Mouse (Mus musculus) c-Kit-positive CD71-positive TER-119-negative erythroid progenitor cells, embryonic 14.5 days (primary cell): ENCODE data around the gene Pex12.
"Not testable (repeated sequence)": the region's sequence is repeated elsewhere in the genome, so short reads cannot be mapped to it uniquely, and the experiment has no call there.

Experiments used
- DNase-seq: peaks from one replicate; pipeline ENCODE4 v3.0.0-alpha.2; 2013; ENCODE audit warnings: low read depth

The Pex12 gene

DNA sequence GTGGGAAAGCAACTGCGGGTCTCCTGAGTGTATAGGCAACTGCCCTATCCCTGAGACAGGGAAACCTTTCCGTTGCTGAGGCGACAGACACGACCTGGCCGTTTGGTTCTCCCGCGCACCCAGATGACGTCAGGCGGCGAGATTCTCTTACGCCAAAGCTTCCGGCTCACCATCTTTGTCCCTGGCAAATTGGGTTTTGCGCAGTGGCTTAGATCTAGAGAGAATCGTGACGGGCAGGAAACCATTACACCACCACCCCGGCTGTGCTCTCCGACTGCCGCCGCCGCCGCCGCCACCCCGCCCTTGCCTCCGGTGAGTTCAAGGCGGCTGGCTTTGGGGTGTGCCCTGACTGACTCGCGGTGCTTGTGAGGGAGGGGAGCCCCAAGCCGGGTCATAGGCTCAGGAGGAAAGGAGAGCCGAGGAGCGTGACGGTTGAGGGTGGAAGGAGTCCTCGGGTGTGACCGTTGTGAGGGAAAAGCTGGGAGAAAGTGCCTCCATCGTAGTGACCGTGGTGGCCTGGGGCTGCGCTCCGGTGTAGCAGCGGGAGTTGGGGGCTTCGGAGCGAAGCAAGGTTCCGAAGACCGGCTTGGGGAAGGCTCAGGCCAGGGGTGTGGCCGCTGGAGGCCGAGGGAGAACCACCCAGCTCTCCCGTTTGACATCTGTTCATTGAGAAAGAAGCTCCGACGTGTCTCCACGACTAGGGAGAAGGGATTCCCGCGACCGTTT is at the start of gene Pex12:
Gene Pex12, minus strand, starts transcription at position 61 of the 726 bp plus-strand sequence.
- peak; percentile 97 for DNase-seq

DNA sequence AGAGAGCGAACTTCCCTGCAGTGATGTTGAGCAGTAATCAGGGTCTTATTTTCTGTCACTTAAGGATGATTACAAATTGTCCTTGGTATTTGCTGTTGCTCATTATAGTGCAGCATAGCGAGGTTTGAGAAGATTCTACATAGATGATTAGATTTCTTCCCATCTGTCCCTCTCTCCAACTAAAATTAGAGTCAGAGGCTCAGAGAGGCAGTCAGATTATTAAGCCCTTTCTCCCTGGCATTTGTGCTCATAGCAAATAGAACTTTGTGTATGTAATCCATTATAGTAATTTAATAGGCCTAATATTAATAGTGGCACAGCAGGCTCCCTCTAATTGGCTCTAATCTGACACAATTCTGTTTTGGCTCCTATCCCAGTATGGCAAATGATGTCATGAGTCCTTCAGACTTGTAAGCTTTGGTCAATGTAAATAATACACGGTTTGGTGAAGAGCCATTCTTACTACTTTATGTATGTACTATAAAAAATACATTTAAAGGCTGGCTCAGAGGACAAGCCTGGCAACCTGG is 39.4 kb upstream of the Pex12 start:
- DNase-seq, result no peak

DNA sequence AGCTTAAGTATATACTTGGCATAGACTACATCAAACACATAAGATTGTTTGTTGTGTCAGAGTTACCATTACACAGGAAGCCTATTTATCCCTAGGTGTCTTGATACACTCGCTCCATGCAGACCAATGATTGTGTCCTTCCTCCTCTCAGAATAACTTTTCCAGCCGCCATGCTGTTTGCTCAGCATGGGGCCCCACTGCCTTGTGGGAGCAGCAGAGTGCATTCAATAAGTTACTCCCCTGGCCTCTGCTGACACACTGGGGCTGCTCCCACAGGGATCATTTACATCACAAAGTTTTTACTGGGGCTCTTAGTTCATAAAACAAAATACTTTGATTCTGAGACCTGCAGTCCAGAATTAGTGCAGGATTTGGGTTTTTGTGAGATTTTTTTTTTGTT is 37.3 kb upstream of the Pex12 start:
- no peak for DNase-seq

DNA sequence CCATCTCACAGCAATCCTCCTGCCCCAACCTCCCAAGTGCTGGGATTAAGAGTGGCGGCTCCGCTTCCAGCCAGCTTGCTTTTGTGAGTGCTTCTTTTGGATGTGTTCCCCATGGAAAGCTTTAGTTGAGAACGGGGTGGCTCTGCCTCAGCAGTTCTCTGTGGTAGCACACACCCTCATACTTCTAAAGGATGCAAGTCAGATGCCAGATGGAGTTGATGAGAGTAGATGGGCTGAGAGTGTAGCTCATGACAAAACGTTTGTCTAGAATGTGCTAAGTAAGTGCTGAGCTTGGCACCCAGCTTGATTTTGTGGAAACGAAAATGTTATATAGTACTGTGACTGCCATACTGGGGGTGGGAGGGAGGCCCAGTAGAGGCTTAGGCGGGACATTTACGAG is 33.4 kb upstream of the Pex12 start:
- no peak for DNase-seq

DNA sequence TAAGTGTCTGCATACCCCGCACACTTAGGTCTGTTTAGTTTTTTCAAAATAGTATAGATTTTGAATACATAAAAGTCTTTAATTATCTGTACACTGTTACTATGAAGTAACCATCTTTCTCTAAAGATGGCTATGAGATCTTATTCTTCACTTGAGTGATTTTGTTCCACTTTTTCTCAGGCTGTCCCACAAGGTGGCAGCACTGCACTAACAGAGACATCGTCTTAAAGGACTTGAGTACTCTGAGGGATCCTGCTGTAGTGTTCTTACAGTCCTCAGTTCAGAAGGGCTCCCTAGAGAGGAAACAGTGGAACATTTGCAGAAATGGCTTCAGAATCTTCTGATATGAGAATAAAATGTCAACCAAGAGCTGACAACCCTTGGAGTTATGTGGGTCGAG is 25.0 kb upstream of the Pex12 start:
- peak; percentile 60 for DNase-seq

DNA sequence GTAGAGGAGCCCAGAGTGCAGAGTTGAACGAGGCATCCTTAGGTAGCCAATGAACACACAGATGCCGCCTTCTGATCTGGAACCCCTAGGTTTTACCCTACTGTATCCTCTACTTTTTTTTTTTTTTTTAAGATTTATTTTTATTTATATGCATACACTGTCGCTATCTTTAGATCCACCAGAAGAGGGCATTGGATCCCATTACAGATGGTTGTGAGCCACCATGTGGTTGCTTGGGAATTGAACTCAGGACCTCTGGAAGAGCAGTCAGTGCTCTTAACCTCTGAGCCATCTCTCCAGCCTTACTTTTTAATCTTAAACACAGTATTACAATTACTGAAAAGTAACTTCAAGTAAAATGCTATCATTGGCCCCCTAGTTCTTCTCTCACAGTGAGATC is 24.3 kb upstream of the Pex12 start:
- DNase-seq, result not testable (repeated sequence)

DNA sequence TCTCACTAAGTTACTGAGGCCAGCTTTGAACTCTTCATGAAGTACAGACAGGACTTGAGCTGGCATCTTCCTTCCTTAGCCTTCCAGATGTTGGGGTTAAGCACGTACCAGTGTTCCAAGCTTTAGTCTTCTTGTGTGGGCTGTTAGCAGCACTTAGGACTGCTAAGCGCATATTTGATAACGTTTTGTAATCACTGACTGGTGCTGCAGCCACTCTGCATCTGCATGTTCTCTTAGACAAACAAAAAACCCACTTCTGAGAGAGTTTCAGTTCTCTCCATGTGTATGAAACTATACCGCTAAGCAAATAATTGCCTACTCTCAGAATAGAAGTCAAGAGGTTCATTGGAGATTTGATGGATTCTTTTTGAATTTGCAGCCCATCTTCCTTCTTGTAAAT is 16.7 kb upstream of the Pex12 start:
- no peak for DNase-seq

DNA sequence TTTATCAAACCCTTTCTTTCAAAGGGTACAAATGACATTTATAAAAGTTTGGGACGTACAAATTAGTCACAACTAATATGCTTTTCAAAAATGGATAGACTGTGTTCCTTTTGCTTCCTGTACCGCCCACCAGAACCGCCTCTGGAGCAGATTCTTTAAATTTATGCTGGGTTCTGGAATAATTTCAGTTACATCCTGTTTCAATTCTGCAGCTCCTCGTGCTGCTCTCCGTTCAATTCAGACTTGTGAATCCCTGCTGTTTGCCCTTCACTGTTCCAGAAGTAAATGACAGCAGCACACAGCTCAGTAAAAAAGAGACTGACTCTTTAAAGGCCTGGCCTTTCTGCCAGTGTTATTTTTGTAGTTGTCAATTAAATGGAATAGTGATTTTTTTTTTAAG is 10.1 kb upstream of the Pex12 start:
- no peak for DNase-seq

DNA sequence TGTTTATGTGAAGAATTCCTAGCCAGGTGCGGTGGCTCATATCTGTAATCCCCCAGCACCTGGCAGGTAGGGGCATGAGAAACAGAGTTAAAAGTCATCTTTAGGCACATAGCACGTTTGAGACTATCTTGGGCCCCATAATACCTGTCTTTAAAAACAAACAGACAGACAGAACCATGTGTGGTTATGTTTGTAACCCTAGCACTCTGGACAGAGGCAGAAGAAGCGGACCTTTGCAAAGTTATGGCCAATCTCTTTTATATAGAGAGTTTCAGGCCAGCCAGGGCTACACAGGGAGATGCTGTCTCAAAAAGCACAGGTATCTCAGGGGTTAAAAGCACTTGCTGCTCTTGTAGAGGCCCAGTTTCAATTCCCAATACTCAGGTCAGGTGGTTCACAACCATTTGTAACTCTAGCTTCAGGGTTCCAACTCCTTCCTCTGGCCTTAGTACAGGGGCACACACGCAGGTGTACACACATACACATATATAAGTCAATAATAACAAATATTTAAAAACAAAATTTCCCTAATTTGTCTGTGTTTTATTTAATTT is 4.4 kb upstream of the Pex12 start:
- no peak for DNase-seq

DNA sequence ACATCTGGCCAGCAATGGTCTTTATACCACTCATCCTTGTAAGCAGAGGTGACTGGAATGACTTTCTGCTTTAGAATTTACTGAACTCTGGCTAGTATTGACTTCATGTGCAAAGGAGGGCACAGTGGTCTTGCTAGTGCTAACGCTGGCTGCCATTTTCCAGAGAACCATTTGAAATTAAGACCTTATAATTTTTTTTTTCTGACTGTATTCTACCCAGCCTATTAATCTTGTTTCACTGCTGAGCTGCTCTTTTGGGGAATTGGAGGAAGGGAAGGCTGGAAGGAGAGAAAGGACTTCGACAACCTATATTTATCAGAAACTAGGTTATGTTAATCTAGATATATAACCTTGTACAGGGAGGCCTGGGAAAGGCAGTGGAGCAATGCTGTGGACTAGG is 2.1 kb upstream of the Pex12 start:
- no peak for DNase-seq

DNA sequence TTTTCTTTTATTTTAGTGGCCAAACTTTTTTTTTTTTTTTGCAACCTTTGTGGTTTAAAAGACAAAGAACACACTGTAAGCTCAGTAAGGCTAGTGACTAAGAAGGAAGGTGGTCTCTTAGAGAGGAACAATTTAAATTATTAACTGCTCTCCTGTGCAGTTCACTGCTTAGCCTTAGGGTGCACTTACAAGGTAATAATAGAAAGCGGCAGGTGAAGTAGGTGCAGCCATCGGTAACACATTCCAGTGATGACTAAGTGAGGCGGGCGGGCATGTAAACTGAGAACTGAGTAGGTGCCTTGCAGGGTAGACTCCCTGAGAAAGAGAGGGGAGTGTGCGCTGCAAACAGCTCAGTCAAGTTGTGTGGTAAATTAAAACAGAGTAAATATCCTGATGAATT is 1.4 kb upstream of the Pex12 start:
- DNase-seq, result no peak

DNA sequence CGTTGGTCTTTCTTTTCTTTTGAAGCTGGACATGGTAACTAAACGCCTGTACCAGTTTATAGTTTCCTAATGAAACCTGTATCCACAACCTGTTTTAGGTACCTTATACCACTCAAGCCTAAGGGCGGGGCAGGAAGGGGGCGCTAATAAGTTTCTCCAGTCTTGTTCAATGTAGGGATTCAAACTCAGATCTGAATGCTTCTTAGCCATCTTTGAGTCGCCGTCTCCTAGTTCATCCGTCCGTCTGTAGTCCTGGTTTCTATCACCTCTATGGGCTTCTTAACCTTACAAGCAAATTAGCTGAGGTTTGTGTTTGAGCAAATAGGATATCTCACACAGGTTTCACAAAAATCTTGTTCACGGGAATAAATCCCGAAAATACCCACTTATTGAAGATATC is 262 bp downstream of the Pex12 start:
- no peak for DNase-seq

DNA sequence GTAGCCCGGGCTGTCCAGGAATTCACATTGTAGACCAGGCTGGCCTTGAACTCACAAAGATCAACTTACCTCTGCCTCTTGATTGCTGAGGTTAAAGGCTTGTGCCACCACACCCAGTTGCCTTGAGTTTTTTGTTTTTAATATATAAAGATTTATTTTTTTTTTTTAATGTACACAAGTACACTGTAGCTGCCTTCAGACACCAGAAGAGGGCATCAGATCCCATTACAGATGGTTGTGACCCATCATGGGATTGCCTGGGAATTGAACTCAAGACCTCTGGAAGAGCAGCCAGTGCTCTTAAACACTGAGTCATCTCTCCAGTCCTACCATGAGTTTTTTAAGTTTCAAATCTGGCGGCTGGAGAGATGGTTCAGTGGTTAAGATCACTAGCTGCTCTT is 955 bp downstream of the Pex12 start:
- no peak for DNase-seq

DNA sequence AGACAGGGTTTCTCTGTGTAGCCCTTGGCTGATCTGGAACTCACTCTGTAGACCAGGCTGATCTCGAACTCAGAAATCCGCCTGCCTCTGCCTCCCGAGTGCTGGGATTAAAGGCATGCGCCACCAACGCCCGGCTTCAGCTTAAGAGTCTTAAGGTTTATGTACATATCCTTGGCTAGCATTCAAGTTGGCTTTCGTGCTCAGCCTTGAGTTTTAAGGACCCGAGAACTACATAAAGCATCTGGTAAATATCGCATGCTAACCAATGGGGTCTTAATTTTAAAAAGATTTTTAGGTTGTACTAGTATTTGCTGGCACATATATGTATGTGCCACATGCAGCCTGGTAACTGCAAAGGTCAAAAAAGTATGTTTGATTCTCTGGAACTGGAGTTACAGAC is 2.7 kb downstream of the Pex12 start:
- no peak for DNase-seq

DNA sequence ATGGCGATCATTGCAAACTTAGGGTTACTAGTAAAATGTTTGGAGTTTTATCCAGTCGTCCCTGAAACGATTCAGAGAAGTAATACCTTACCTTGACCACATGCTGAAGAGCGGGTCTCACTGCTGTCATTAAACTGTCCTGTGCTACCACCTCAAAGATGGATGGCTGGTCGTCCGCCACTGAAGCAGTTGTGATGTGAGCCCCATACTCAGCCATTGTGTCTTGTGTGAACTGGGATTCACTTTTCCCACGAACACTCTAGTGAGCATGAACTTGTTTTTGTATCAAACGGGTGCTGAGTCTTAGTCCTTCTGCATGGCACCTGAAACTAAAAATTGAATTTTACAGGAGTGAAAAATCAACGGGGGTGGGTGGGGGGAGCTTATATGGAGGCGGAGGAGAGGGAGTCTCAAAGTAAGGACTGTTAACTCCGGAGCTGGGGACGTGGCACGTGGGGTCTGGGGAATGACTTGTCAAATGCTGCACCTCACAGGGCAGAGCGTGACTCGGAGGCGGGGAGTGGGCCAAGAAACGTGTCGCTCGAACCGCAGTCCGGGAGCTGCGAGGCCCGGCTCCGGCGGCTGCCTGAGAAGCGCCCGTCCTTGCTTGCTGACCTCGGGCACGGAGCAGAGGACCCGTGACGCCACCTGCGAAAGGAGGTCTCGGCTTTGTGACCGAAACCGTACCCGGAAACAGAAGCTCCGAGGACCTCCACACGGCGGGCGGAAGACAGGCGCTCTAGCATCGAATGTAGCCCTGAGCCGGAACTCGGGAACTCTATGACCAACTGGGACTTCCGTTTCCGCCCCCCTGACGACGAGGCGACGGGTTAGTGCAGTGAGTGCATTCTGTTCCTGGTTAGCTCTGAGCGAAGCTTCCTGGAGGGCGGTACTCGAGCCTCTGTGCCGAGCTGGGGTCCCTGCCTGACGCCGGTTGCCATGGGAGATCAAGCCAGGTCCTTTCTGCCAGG is 3.9 kb downstream of the Pex12 start, which contains the start of gene Ap2b1:
Gene Ap2b1, plus strand, starts transcription at position 800 of the 971 bp plus-strand sequence.
- peak; percentile 89 for DNase-seq

DNA sequence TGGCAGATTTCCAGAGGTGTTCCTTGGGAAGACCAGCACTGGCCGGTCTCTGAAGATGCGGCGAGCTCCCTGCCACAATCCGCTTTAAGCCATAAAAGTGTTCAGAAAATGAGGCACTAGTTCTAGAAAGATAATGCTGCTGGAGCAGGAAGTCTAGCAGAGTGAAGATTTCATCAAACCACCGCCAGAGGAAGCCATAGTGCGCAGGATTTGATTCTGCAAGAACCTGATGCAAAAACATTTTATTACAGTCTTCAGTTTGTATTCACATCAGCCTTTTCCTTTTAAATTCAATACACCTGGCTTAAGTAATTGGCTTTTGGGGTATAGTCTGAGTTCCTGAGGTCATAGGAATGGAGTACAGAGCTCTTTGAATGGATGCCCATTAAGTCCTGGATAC is 4.6 kb downstream of the Pex12 start:
- peak; percentile 46 for DNase-seq

DNA sequence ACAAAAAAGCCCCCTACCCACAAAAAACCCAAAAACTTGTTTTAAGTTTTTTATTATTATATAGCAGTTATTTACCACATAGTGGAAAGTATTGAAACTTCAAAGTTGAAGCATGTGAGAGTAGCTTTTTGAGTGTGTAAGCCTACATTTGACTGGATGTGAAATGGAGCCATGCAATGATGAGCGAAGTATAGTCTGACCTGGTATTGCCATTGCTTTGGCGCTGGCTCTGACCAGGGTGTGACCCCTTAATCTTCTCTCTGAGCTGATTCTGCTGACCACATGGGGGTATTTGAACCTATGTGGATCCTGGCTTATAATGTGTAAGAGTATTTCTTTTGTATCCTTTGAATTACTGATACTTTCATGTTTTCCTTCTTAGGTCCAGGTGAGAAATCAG is 8.3 kb downstream of the Pex12 start:
- no peak for DNase-seq

DNA sequence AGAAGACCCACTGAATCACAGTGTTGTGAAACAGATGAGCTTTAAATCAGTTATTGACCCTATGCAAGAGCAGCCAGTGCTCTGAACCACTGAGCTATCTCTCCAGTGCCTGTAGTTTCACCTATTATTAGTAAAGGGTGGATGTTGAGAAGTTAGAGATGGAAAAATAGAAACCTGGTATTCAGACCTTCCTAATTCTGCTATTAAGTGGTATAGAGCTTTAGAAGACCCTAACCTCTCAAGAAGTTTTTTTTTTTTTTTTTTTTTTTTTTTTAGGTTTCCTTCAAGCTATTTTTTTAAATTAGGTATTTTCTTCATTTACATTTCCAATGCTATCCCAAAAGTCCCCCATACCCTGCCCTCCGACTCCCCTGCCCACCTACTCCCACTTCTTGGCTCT is 9.2 kb downstream of the Pex12 start:
- no peak for DNase-seq

DNA sequence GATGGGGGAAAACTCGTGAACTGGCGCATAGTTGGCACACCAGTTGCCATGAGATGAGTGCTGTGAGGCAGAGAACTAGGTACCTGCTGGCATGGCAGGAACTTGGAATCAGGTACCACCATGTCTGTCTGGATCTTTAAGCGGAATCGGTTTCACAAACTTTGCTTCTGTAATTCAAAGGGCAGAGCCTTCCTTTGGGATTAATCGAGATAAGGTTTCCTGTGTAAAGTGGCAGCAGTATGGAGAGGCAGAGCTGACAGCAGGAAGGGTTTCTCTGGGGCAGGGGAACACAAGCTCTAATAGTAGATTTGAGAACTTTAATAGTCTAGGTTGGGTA is 10.2 kb downstream of the Pex12 start:
- no peak for DNase-seq

DNA sequence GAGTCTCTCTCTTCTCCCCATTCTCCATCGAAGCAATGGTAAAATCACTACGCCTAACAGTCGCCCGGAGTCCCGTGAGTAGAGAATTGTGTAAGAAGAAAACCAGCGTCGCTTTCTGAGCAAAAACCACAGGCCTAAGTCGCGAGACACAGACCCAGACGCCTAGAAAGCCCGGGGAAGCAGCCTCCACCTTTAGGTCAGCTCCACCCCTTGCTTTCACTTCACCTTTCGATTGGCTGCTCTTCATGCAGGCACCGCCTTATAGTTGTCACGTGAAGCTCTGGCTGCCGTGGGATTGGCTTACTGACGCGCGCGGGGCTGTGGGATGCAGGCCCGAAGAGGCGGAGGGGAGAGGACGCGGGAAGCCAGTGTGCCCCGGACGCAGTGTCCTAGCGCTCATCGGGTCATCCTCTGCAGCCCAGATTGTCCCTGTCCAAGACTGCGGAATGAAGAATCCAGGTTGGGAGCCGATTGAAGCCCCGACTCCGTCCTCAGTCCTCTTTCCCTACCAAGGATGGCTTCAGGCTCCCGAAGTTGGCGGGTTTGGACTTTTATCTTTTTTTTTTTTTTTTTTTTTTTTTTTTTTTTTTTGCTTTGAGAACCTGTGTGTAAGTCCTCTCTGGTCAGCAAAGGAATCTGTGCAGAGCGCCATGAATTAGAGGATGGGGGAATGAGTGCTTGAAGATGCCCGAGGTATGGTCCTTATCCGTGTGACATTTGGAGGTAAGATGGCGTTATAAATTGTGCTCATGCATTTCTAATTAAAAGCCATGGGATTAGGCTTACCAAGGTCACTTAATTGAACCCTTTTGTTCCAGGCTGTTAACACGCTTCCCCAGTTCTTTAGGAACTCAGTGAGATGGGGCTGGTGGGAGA is 10.8 kb downstream of the Pex12 start:
- peak; percentile 94 for DNase-seq

DNA sequence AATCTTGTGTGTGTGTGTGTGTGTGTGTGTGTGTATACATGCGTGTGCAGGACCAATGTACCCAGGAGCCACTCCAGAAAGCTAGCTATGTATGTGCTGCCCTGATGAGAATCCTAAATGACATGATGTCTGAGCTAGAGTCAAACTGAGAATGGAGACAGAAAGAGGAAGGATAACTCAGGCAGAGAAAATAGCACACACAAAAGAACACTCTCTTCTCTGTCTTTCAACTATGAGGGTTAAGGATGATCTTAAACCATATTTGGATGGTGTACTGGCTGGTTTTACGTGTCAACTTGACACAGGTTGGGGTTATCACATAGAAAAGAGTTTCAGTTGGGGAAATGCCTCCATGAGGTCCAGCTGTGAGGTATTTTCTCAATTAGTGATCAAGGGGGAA is 12.8 kb downstream of the Pex12 start:
- no peak for DNase-seq

DNA sequence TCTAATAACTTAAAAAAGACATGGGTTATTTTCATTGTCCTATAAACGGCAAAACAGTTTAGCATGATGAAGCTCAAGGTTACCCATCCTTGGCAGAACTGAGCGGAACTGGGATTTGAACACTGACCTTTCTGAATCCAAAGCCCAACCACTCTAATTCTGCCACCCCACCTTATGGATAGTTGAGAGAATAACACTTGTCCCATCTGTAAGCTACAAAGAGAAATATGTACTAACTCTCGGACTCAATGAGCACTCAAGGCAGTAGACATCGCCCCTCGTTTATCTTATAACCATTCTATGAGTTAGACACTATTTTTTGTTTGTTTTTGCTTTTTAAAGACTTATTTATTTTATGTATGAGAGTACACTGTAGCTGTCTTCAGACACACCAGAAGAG is 13.3 kb downstream of the Pex12 start:
- no peak for DNase-seq
